Mouse (Mus musculus) liver, adult 10 weeks (tissue): ENCODE measurements around the gene Epb41l2. TPM values are rescaled to one million over a fixed set of nuclear protein-coding genes. Genes with fewer than 3 reads are reported as not detected.

Experiments
- polyA plus RNA-seq: library from polyadenylated mRNA; stranded (reverse); fragments of 350-450 nt; fragmentation: Illumina TruSeq; extraction: RNeasy Lipid Tissue Mini Kit (QIAGEN cat#74804); gene quantifications from one replicate; pipeline ENCODE4 v1.2.3, GENCODE M21; 2014; ENCODE audit warnings: low read depth, low replicate concordance

Epb41l2 gene
- polyA plus RNA-seq, result 10.5 TPM

GRCm38 (mm10) chr10:25359208-25359958 lies at the start of gene Epb41l2:
Gene Epb41l2 (plus strand): TSS chr10:25359798.

DNA sequence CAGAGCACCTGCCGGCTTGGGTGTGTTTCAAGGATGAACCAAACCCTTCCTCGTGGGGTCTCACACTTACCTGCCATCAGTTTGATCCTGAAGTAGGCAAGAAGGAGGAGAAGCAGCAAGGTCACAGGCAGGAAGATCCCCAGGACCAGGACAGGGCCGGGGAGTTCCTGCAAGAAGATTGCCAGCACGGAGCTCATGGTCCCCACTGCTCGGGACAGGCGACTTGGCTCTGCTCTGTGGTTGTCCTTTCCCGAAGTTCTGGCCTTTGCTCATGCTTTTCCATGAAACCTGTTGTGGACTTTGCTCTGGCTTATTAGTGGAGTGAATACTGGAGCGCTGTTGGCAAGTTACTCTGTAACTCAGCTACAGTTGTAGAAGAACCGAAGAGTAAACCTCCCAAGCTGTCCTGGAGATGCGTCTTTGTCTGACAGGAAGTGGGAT lies 176.3 kb downstream of the Epb41l2 start, which contains the start of gene Smlr1:
Smlr1 (minus strand) TSS at position 377 of the 441 bp plus-strand sequence.

Other genes with a start within 250 kb of the Epb41l2 start
- gene Akap7, start 51.9 kb upstream of the Epb41l2 start, polyA plus RNA-seq, result 40.1 TPM
- 19.8 TPM for gene Smlr1, start 176.5 kb downstream of the Epb41l2 start, polyA plus RNA-seq